Mouse (Mus musculus): ENCODE results near the gene Mtnr1b.
"Not testable (repeated sequence)": the region's sequence is repeated elsewhere in the genome, so short reads cannot be mapped to it uniquely, and the experiment has no call there.

Mtnr1b gene

GRCm38 (mm10) chr9:15874506-15875160, at the start of gene Mtnr1b:
Mtnr1b (minus strand) TSS chr9:15874556.
- no peak for DNase-seq (ENCODE audit: low spot score)

- no peak for DNase-seq (ENCODE audit: low spot score)
Observed at GRCm38 (mm10) chr9:15920271-15920670, 45.9 kb upstream of the Mtnr1b start.

GRCm38 (mm10) chr9:15919373-15920005, 45.1 kb upstream of the Mtnr1b start:
- no peak for DNase-seq (ENCODE audit: low spot score)

DNA sequence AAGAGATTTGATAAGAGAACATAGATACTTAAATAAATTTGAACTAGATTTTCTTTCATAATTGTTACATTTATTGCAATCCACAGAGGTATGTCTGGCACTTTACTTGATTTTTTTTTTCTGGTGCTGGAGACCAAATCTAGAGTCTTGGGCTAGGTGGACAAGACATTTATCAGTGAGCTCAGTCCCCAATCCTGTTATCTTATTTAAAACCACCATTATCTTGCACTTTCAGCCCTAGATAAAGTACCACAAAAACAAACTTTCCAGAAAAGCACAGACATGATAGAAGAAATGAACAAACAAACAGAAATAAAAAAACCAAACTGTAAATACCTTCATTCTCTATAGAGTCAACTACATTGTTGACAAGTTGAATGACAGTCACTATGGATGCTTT, 42.2 kb upstream of the Mtnr1b start:
- DNase-seq (ENCODE audit: low spot score) = no peak

DNA sequence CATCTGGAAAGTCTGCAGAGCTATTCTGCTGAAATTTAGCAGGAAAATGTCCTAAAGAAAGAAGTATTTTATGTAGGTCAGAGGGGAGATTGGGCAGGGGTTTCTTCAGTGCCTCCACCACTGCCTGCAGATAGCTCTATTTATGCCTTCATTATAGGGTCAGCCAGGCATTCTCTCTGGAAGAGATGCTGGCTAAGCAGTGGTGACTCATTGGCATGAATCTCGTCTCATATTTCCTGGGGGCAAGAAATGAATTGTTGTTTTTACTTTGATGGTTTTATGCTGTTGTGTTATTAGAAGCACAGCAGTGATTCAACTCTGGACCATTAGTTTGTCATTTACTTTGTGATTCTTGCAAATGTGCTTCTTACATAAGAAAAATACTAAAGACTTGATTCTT, 38.4 kb upstream of the Mtnr1b start:
- no peak for DNase-seq (ENCODE audit: low spot score)

- DNase-seq (ENCODE audit: low spot score) = no peak
Observed at GRCm38 (mm10) chr9:15909397-15910113, 35.2 kb upstream of the Mtnr1b start.

- DNase-seq (ENCODE audit: low spot score) = no peak
Observed at GRCm38 (mm10) chr9:15903948-15904750, 29.8 kb upstream of the Mtnr1b start.

GRCm38 (mm10) chr9:15898112-15898511, 23.8 kb upstream of the Mtnr1b start:
- no peak for DNase-seq (ENCODE audit: low spot score)

DNA sequence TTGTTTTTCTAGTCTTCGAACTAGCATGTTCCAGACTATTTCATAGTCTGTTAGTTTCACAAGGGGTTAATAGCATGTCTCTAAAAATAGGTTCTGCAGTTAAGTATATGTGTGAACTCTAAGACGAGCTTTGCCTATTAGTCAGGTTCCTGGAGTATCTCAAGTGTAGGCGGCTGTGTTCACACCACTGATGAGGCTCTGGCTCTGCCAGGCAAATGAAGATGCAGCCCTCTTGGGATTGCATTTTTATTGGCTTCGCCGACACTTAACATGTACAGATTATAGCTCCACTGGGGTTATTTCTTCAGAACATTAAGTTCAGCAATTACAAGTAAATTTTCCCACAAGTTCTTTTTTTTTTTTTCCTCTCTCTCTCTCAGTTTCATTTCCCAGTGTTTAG, 12.4 kb upstream of the Mtnr1b start:
- DNase-seq (ENCODE audit: low spot score) = no peak

DNA sequence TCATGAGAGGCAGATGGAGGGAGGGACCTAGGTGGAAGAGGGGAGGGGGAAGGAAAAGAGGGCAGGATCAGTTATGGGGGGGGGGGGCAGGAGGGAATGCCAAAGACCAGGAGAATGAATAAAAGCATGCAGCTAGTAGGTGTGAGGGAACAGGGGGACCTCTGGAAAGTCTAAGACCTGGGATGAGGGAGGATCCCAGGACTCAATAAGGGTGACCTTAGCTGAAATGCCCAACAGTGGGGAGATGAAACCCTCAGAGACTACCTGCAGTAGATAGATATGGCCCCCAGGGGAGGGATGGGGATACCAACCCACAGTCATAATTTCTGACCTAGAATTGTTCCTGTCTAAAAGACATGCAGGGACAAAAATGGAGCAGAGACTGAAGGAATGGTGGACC, 6.4 kb upstream of the Mtnr1b start:
- no peak for DNase-seq (ENCODE audit: low spot score)

GRCm38 (mm10) chr9:15880160-15880603, 5.8 kb upstream of the Mtnr1b start:
- DNase-seq (ENCODE audit: low spot score) = no peak

DNA sequence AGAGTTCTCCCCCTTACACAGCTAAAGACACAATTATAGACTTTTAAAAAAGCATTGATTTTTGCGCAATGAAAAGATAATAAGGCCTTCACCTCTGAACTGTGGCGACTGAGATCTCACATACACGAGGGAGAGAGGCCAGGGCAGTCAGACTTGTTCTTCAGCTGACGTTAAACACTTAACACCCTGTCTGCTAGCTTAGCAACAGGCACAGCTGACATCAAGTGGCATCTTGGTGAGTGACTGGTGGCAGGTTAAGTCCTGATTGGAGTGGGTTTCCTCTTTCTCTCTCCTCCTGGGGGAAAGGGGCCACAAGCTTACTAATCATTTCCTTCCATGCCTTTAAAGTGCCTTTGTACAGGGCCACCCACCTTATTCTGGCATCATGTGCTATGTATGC, 4.3 kb downstream of the Mtnr1b start:
- DNase-seq (ENCODE audit: low spot score) = no peak

DNA sequence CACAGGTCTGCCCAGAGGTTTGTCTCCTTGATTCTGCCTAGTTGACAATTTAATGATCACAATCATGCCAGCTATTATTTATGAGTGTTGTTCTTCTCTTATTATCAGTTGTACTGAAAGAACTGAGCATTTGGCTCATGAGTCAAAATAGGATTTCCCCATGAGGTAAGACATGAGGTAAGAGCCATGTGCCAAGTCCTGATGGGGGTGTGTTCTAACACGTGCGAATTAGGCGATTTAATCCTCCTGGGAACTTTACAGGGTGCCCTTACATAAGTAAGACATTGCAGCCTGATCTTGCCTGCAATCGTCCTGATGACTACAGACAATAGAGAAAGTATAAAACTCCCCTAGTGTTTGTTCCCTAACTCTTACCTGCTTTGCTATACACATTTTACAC, 4.9 kb downstream of the Mtnr1b start:
- no peak for DNase-seq (ENCODE audit: low spot score)

GRCm38 (mm10) chr9:15866280-15867072, 7.9 kb downstream of the Mtnr1b start:
- no peak for DNase-seq (ENCODE audit: low spot score)

DNA sequence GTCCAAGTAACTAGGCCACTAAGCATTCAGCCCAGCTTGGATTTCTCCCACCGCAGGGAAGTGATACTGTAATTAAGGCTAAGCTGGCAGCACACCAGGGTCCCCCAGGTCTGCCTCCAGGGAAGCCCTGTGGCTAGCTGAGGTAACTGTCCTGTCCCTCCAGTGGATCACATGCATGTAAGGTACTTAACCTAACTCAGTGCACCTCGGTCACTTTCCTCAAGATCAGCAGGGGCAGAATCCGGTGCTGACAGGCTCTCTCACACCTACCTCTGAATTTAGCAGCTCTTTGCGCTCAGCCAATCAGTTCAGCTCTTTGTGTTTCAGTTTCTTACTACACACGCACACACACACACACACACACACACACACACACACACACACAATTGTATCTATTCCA, 13.0 kb downstream of the Mtnr1b start:
- DNase-seq (ENCODE audit: low spot score) = no peak

GRCm38 (mm10) chr9:15850749-15851148, 23.6 kb downstream of the Mtnr1b start:
- DNase-seq (ENCODE audit: low spot score) = no peak

DNA sequence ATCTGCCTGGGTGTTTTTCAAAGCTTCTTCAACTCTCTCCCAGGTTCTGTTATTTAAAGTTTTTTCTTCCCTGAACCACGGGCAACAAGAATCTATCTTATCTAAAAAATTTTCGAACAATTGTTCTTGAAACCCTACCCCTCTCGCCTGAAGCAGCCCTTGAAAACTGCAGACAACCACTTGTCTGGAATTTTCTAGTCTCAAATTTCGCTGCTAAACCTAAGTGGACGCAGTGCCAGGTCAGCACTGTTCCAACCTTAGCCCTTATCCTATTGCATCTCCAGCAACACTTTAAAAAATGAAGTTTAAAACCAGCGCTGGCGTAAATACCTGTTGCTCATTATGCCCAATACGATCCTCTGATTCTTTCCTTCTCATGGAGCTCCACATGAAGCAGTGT, 29.0 kb downstream of the Mtnr1b start:
- no peak for DNase-seq (ENCODE audit: low spot score)

DNA sequence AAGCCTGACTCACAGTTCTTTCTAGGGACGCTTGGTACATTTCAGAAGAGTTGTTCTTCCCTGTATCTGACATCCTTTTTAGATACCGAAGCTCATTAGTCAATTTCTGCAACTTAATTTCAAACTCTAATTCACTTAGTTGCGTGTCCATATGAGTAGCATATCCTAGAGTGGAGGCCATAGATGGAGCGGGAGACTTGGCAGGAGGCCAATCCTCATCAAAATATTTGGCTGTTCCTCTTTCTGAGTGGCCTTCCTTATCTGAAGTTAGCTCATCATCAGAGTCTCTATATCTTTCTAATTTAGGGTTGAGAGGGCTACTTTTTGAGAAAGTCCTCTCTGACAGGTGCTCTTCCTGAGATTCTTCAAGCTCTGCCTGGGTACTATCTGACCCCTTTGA, 29.4 kb downstream of the Mtnr1b start:
- not testable (repeated sequence) for DNase-seq (ENCODE audit: low spot score)

DNA sequence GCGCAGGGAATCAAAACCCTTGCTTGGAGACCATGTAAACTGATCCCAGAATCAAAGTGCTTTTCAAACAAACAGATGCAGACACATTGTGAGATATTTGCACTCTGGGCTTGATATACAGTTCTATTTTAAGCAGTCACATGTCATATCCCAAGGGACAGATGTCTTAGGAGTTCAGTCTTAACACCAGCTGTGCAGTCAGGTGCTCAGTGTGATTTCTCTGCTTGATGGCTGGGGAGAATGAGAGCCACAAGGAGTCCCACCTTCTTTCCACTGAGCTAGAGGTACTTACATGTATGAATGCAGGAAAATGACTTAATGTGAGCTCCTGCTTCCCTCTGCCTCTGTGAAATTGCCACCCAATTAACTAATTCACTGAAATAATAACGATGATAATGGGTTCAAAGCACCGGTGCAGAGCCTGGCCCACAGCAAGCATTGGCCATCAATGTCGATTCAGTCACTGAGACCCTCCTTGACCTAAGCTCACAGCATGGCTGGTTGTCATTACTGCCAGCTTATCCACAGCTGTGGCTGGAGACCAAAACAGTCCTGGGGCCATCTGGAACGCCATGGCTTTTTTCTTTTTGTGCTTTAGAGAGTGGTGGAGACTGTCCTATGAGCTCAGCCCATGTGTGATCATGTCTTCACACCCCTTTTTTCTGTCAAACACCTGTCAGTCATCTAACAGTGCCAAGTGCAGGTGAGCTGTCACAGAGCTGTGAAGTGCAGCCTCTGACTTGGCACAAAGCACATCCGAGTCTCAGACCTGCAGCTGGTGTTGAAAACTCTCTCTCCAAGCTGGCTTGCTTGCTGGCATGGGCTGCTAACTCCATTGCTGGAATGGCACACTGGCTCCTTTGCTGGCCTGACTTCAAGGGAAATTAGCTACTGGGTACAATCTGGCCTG, 61.1 kb downstream of the Mtnr1b start:
- DNase-seq (ENCODE audit: low spot score) = no peak

DNA sequence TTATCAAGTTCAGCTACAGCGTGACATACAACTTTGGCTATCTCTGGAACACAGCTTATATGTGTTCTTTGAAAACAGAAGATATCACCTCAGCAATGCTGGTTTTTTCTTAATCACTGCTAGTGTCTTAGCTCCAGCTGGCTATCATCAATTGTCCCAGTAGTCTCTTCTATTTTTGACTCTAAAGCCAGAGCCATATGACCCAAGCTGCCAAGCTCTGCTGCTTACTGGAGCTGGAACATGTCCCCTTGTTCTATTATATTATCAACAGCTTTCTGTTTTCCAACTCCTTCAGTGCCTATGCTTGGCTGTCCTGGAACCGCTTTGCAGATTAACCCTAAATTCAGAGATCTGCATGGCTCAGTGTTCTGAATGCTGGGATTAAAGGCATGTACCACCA, 70.1 kb downstream of the Mtnr1b start:
- DNase-seq (ENCODE audit: low spot score) = no peak
